Mouse (Mus musculus): ENCODE measurements around the gene Ttc21a. TPM values are rescaled to one million over a fixed set of nuclear protein-coding genes. Genes with fewer than 3 reads are reported as not detected.

Ttc21a gene
- polyA plus RNA-seq, 1 experiment = not detected

GRCm38 (mm10) chr9:119938496-119938895 lies 1.1 kb downstream of the Ttc21a start:
- Histone ChIP-seq H3K27ac (ENCODE audit: insufficient read depth, low read length) (no peak overlapping the region), H3K4me1 (ENCODE audit: control insufficient read depth, insufficient read depth, low read length) (no peaks in the 10 kb centered on the region), H3K4me3 (ENCODE audit: insufficient read depth, low read length) (no peak overlapping the region)
- TF ChIP-seq POLR2A (IDR thresholded peaks at IDR 0.05; ENCODE audit: low read depth, low read length) (no peak), CTCF (IDR thresholded peaks at IDR 0.05; ENCODE audit: borderline replicate concordance, insufficient read depth, low read length) (no peak)

GRCm38 (mm10) chr9:119939646-119940045 lies 2.2 kb downstream of the Ttc21a start:
- Histone ChIP-seq H3K27ac (ENCODE audit: insufficient read depth, low read length) (no peak overlapping the region), H3K4me1 (ENCODE audit: control insufficient read depth, insufficient read depth, low read length) (no peaks in the 10 kb centered on the region), H3K4me3 (ENCODE audit: insufficient read depth, low read length) (no peak overlapping the region)
- TF ChIP-seq CTCF (IDR thresholded peaks at IDR 0.05; ENCODE audit: borderline replicate concordance, insufficient read depth, low read length) = no peak
- no peak for TF ChIP-seq POLR2A (IDR thresholded peaks at IDR 0.05; ENCODE audit: low read depth, low read length)

- H3K4me3 ChIP-seq (ENCODE audit: insufficient read depth, low read length) = no peak overlapping the region
- H3K4me1 ChIP-seq (ENCODE audit: control insufficient read depth, insufficient read depth, low read length) = no peaks in the 10 kb centered on the region
- TF ChIP-seq CTCF (IDR thresholded peaks at IDR 0.05; ENCODE audit: borderline replicate concordance, insufficient read depth, low read length) = no peak
- H3K27ac ChIP-seq (ENCODE audit: insufficient read depth, low read length) = no peak overlapping the region
Measured at GRCm38 (mm10) chr9:119941407-119941806, 4.0 kb downstream of the Ttc21a start.

- H3K27ac ChIP-seq (ENCODE audit: insufficient read depth, low read length) = no peak overlapping the region
- no peaks in the 10 kb centered on the region for H3K4me1 ChIP-seq (ENCODE audit: control insufficient read depth, insufficient read depth, low read length)
- TF ChIP-seq CTCF (IDR thresholded peaks at IDR 0.05; ENCODE audit: borderline replicate concordance, insufficient read depth, low read length) (no peak), POLR2A (IDR thresholded peaks at IDR 0.05; ENCODE audit: low read depth, low read length) (no peak)
- H3K4me3 ChIP-seq (ENCODE audit: insufficient read depth, low read length) = no peak overlapping the region
Measured at GRCm38 (mm10) chr9:119941861-119942260, 4.5 kb downstream of the Ttc21a start.

GRCm38 (mm10) chr9:119943326-119943725 lies 5.9 kb downstream of the Ttc21a start:
- Histone ChIP-seq H3K4me1 (ENCODE audit: control insufficient read depth, insufficient read depth, low read length) (no peaks in the 10 kb centered on the region), H3K4me3 (ENCODE audit: insufficient read depth, low read length) (no peak overlapping the region), H3K27ac (ENCODE audit: insufficient read depth, low read length) (no peak overlapping the region)
- no peak for TF ChIP-seq CTCF (IDR thresholded peaks at IDR 0.05; ENCODE audit: borderline replicate concordance, insufficient read depth, low read length)
- TF ChIP-seq POLR2A (IDR thresholded peaks at IDR 0.05; ENCODE audit: low read depth, low read length) = no peak

GRCm38 (mm10) chr9:119945173-119945900 lies 7.9 kb downstream of the Ttc21a start:
- no peak for TF ChIP-seq POLR2A (IDR thresholded peaks at IDR 0.05; ENCODE audit: low read depth, low read length)
- no peak; the same call in 1 of the 2 replicates for TF ChIP-seq CTCF (IDR thresholded peaks at IDR 0.05; ENCODE audit: borderline replicate concordance, insufficient read depth, low read length)
- Histone ChIP-seq H3K4me1 (ENCODE audit: control insufficient read depth, insufficient read depth, low read length) (no peaks in the 10 kb centered on the region), H3K27ac (ENCODE audit: insufficient read depth, low read length) (no peak overlapping the region), H3K4me3 (ENCODE audit: insufficient read depth, low read length) (no peak overlapping the region)

- Histone ChIP-seq H3K4me1 (ENCODE audit: control insufficient read depth, insufficient read depth, low read length) (no peaks in the 10 kb centered on the region), H3K27ac (ENCODE audit: insufficient read depth, low read length) (no peak overlapping the region), H3K4me3 (ENCODE audit: insufficient read depth, low read length) (no peak overlapping the region)
- TF ChIP-seq POLR2A (IDR thresholded peaks at IDR 0.05; ENCODE audit: low read depth, low read length) (no peak), CTCF (IDR thresholded peaks at IDR 0.05; ENCODE audit: borderline replicate concordance, insufficient read depth, low read length) (no peak)
Measured at GRCm38 (mm10) chr9:119948804-119949203, 11.4 kb downstream of the Ttc21a start.

- no peaks in the 10 kb centered on the region for H3K4me1 ChIP-seq (ENCODE audit: control insufficient read depth, insufficient read depth, low read length)
Measured at GRCm38 (mm10) chr9:119950434-119950833, 13.0 kb downstream of the Ttc21a start.

GRCm38 (mm10) chr9:119951388-119951787 lies 14.0 kb downstream of the Ttc21a start:
- H3K27ac ChIP-seq (ENCODE audit: insufficient read depth, low read length) = no peak overlapping the region
- TF ChIP-seq CTCF (IDR thresholded peaks at IDR 0.05; ENCODE audit: borderline replicate concordance, insufficient read depth, low read length) (no peak), POLR2A (IDR thresholded peaks at IDR 0.05; ENCODE audit: low read depth, low read length) (no peak)
- no peaks in the 10 kb centered on the region for H3K4me1 ChIP-seq (ENCODE audit: control insufficient read depth, insufficient read depth, low read length)
- no peak overlapping the region for H3K4me3 ChIP-seq (ENCODE audit: insufficient read depth, low read length)

More at GRCm38 (mm10) chr9:119950434-119950833, 13.0 kb downstream of the Ttc21a start:
- Histone ChIP-seq H3K4me3 (ENCODE audit: insufficient read depth, low read length) (no peak overlapping the region), H3K27ac (ENCODE audit: insufficient read depth, low read length) (no peak overlapping the region)
- TF ChIP-seq POLR2A (IDR thresholded peaks at IDR 0.05; ENCODE audit: low read depth, low read length) (no peak), CTCF (IDR thresholded peaks at IDR 0.05; ENCODE audit: borderline replicate concordance, insufficient read depth, low read length) (no peak)

- no peak overlapping the region for H3K27ac ChIP-seq (ENCODE audit: insufficient read depth, low read length)
- no peaks in the 10 kb centered on the region for H3K4me1 ChIP-seq (ENCODE audit: control insufficient read depth, insufficient read depth, low read length)
- TF ChIP-seq POLR2A (IDR thresholded peaks at IDR 0.05; ENCODE audit: low read depth, low read length) (no peak), CTCF (IDR thresholded peaks at IDR 0.05; ENCODE audit: borderline replicate concordance, insufficient read depth, low read length) (no peak)
- no peak overlapping the region for H3K4me3 ChIP-seq (ENCODE audit: insufficient read depth, low read length)
Measured at GRCm38 (mm10) chr9:119958835-119959234, 21.4 kb downstream of the Ttc21a start.

All from embryonic fibroblast, embryonic 13.5 days (primary cell).